Mouse (Mus musculus) adipocyte (in vitro differentiated cells): Measurements from ENCODE around the gene P4ha1.
"Not testable (repeated sequence)": the region's sequence is repeated elsewhere in the genome, so short reads cannot be mapped to it uniquely, and the experiment has no call there.

Experiments
- DNase-seq: peaks from one replicate; pipeline ENCODE4 v3.0.0-alpha.2; 2016; ENCODE audit warnings: low spot score

Gene P4ha1

DNA sequence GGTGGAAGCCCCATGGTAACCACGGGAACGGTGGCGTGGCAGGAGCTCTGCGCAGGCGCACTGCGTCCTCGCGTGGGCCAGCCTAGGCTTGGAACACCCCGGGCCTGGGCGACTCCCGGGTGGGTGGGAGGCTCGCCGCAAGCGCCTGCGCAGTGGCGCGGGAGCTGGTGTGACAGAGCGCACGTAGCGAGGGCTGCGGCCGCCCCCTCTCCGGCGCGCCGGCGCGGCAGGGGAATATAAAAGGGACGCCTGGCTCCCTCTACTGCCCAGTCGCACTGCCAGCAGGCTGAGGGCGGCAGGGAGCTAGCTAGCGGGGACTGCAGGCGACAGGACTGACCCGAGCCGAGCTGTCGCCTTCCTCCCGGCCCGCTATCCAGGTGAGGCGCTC lies at the start of gene P4ha1:
Gene P4ha1, plus strand, starts transcription at position 197 of the 388 bp plus-strand sequence.
- DNase-seq: peak; percentile 96

DNA sequence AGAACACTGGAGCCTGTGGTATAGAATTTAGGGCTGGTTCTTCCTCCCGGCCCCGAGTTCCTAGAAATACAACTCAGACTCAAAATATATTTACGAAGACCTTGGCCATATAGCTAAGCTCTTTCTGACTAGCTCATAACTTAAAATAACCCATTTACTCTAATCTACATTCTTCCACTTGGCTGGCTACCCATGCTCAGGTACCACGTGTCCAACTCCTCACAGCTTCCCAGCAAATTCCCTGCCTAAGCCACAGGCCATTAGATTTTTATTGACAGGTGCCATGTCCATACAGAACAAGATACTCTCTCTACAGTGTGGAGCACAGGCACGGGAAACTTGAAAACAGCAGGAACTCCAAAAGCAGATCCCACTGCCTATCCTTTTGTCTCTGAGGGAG lies 47.4 kb upstream of the P4ha1 start:
- DNase-seq: no peak

DNA sequence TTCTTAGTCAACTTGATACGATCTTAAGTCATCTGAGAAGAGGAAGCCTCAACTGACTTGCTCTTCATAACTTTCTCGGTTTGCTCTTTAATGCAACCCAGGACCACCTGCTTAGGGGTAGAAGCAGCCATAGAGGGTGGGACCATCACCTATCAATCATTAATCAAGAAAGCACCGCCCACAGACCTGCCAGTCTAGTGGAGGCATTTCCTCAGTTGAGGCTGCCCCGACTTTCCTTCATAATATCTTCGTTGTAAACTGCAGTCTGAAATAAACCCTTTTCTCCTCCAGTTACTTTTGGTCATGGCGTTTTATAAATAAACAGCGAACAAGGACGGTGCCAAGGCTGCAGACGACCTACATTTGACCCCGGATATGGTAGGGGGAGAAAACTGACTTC lies 46.0 kb upstream of the P4ha1 start:
- no peak for DNase-seq

DNA sequence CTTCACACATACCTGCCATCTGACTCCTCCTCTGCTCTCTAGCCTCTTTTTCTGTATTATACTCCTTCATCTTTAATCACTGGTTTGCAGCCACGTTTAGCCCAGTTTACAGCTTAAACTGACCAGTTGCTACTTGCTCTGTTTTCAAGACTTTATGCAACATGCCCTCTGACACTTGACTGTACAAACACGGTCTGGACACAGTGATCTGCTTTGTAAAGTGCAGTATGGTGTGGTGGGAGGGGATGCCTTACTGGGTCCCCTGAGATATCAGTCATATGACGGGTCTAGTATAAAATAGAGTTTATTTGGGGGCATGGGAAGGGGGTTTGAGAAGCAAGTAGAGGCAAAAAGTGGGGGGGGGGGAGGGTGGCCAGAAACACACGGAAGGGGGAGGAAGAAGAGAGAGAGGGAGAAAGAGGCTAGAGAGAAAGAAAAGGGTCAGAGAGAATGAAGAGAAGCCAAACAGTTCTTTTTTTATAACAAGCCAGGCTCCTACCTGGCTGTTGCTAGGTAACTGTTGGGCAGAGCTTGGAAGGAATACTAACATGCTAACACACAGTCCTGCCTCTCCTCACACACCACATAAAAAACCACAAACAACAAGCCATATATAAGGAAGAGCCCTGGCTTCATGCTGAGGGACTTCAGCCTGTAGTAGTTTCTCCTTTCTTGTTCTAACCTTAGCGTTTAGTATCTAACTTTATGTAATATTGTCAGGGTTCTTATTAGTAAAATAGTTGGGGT lies 45.2 kb upstream of the P4ha1 start:
- DNase-seq: peak; percentile 78

DNA sequence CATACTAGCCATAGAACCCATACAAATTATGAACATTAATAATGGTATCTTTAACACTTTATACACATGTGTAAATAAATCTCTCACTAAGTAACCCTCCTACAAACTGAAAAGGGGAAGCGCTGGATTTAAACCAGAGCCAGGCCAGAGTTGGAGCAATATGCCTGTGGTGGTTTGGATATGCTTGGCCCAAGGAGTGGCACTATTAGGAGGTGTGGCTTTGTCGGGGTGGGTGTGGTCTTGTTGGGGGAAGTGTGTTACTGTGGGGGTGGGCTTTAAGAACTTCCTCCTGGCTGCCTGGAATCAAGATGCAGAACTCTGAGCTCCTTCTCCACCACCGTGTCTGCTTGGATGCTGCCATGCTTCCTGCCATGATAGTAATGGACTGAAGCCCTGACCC lies 39.9 kb upstream of the P4ha1 start:
- no peak for DNase-seq

DNA sequence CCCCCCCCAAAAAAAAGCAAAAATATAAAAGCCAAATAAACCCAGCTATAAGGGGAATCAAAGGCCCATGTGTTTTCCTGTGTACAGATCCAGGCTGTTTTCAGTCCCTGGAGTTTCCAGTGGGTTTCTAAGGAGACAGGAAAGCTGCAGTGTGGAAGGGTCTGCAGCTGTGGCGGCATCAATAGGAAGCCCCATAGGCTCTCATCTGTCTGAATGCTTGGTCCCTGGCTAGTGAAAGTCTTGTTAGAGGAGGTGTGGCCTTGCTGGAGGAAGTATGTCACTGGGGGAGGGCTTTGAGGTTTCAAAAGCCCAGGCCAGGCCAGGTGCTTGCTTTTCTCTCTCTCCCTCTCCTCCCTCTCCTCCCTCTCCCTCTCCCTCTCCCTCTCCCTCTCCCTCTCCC lies 39.3 kb upstream of the P4ha1 start:
- no peak for DNase-seq

DNA sequence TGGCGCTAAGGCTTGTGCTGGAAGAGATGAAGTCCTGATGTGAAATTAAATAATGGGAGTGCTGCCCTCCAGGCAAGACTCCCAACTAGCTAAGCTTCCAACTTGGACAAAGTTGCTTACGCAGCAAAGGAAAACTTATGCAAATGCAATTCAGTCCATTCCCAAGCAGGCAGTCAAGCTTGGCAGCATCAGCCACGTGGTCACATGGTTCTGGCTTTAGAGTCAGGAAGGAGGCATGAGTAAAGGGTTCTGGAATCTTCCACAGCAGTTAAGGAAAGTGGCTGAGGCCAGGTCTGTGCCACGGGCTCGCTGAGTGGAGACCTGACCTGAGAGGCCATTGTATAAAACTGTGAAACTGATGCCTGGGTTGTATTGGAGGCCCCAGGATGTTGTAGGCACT lies 37.6 kb upstream of the P4ha1 start:
- DNase-seq: peak; percentile 94

DNA sequence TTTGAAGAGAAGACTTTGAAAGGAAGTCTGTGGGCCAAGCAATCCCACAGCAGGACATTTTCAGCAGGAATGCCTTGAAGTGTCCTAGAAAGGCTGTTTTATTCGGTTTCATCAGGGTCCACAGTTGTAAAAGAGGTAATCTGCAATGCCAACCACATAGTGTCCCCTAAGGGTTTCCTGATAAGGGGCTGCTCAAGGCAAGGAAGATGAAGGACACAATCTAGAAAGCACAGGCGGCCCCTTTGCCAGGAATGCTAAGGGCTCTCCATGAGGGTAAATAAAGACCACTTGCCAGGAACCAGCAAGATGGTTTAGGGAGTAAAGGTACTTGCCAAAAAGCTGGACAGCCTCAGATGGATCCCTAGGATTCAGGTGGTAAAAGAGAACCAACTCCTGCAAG lies 35.8 kb upstream of the P4ha1 start:
- DNase-seq: no peak

DNA sequence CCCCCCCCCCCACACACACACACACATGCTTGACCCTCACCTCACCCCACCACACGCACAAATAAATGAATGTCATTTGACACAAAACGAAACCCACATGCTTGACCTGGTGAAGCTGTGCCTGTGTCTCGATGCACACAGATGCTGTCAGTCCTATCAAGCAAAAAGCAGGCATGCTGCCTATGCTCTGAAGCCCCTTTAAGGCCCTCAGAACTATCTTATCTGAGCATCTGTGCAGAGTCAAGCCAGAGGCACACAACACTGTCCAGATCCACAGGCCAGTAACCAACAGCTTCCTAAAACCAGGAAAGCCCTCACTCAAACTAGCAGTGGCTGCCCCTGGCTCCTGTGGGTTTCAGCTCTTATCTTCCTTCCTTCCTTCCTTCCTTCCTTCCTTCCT lies 35.4 kb upstream of the P4ha1 start:
- DNase-seq: no peak

DNA sequence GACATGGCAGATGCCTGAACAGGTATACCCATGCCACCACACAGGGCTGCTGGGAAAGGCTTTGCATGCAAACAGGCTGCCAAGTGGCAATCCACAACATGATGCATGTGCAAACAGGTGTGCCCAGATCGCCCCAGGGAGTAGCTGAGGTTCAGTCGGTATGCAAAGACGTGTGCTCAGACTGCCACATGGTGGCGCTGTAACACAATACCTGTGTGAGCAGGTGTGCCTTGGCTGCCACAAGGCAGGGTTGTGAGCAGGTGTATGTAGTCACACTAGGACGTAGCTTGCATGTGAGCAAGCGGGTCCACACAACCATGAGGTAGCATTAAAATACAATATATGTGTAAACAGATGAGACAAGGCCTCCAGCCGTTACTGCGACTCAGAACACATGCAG lies 34.0 kb upstream of the P4ha1 start:
- DNase-seq: no peak

DNA sequence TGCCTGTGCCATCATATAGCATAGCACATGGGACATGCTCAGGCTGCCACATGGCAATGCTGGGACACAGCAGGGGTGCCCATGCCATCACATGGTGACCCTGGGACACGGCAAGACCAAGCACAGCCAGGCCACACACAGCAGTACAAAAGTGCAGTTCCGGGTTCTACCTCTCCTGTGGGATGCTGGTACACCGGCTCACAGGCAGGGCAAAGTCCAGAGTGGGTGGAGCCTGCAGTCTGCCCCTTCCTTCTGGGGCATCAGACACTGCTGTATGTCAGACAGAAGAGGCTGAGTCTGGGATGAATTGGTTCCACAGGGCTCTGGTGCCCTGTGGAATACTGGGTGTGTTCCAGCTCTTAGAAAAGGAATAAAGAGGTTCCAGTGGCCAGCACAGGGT lies 31.6 kb upstream of the P4ha1 start:
- no peak for DNase-seq

DNA sequence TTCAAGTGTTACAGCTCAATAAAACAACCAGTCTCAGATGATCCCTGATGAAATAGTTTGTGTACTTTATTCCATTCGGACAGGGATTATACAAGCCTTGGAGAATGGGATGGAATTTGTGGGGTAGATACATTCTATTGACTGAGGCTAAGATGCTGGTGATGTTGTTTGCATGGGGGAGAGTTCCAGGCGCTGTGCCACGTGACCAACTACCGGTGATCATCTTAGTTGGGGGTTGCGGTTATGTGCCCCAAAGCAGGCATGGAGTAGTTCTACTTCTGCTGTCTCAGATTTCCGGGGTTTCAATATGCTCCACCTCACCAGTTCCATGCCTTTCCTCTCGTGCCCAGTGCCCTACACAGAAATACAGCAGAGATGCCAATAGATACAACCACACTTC lies 31.0 kb upstream of the P4ha1 start:
- no peak for DNase-seq

DNA sequence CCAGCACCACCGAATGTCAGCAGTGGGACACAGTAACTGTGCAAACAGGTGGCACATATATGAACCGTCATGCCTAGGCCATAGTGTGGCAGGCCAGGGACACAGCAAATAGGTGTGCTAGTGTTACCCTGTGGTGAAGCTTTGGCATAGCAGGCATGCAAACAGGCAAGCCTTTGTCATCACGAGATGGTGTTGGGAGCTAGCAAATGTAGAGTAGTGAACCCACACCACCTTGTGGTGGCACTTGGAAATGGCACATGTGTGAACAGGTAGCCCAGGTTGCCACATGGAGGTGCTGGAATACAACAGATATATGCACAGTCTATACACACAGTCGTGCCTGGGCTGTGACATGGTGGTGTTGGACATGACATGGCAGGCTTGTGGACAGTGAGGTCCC lies 30.5 kb upstream of the P4ha1 start:
- peak; percentile 90 for DNase-seq

DNA sequence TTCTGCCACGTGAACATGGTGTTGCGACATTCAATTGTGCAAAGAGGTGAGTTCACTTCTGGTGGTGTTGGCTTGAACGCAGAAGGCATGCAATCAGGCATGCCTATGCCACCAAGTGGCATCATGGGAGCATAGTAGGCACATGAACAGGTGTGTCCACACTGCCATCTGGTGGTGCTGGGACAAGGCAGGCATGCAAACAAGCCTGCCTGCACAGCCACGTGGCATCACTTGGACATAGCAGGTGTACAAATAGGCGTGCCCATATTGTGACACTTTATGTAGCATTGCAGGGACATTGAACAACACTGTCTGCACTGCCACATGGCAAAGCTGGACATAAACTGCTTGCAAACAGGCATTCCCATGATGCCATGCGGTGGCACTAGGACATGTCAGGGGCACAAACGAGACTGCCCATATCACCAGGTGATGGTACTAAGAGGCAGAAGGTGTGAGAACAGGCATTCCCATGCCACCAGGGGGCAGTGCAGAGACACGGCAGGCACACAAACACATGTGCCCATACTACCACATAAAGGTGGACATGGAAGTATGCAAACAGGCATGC lies 27.8 kb upstream of the P4ha1 start:
- peak; percentile 72 for DNase-seq

DNA sequence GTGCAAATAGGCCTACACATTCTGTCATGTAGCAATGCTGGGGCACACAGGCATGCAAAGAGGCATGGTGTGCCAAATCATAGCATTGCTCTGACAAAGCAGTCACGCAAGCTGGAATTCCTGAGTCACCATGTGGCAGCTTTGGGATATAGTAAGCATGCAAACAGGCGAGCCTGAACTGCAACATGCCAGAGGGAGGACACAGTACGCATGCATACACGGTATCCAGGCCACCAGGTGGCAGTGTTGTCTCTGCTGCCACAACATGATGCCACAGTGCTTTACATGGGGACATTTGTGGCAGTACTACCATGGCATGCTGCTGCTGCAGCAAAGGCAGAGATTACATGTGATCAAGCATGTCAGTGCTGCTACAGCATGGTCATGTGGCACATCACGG lies 26.8 kb upstream of the P4ha1 start:
- peak; percentile 76 for DNase-seq

DNA sequence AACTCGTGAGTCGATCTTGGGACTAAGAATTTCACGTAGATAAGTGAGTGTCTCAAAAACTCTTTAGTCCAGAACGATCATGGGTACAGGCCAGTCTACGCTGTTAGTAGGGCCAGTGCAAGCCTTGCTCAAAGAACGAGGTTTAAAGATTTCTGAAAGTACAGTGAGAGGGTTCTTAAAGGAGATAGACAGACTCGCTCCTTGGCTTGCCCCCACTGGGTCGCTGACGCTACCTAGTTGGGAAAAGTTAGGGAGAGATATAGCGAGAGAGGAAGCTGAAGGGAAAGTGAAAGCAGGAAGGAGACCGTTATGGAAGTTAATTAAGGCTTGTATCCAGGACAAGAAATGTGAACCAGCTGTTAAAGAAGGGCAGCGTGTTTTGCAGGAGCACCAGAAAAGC lies 20.4 kb upstream of the P4ha1 start:
- DNase-seq: not testable (repeated sequence)

DNA sequence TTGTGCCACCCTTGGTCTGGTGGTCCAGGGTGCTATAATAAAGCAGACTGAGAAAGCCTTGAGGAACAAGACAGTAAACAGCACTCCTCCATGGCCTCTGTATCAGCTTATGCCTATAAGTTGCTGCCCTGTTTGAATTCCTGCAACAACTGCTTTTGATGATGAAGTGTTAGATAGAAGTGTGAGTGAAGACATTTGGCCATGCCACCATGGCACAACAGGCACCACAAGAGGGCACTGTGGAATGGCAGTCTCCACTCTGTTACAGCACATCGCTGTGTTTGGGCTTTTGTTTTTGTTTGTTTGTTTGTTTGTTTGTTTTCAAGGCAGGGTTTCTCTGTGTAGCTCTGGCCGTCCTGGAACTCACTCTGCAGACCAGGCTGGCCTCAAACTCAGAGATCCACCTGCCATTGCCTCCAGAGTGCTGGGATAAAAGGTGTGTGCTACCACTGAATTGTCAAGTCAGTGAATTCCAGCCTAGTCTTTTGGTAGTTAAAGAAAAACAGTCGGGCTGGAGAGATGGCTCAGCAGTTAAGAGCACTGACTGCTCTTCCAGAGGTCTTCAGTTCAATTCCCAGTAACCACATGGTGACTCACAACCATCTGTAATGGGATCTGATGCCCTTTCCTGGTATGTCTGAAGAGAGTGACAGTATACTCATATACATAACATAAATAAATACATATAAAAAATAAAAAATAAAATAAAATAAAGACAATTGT lies 13.9 kb upstream of the P4ha1 start:
- peak; percentile 60 for DNase-seq

DNA sequence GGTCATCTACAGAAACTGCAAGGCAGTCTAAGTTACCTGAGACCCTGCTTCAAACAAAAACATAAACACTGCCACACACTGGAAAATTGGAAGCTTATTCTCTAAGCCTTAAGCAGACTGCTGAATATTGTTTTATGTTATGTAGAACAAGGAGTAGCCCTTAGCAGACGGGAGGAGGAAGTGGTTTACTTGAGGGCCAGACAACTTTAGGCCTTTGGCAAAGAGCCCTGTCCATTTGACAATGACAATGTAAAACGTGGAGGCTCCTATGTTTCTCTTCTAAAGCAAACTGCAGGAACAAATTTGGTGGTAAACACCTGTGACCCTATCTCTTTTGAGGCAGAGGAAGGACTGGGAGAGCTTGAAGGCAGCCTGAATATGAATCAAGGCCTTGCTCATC lies 13.0 kb upstream of the P4ha1 start:
- DNase-seq: no peak

DNA sequence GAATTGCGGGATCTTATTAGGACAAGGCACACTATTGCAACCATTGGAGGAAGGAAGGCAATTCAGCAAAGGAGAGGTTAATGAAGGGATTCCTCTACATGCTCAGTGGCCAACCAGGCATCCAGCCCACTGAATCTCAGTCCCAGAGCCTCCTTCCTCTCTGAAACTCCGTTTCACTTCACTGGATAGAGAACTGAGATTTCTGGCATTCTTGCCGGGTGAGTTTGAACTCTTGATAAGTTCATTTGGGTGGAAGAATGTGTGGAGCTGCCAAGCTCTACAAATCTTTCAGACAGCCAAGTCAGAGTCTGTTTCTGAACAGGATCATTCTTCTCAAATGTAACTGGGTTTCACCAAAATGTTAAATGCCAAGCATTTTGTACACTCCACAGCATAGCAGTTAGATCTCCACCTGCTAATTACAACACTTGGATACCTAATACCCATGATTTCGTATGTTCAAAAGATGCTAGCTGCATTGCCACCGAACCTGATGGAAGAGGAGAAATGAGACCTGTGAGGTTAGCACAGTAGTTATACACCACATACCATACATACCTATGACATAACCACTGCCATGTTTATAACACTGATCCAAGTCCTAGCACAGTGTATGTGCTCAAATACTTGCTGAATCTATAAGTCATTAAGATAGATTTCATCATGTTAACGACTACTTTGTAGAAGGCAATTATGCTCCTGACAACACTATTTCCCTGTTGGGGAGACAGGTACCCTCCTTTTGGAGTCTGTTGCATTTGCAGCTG lies 12.2 kb upstream of the P4ha1 start:
- DNase-seq: peak; percentile 73

DNA sequence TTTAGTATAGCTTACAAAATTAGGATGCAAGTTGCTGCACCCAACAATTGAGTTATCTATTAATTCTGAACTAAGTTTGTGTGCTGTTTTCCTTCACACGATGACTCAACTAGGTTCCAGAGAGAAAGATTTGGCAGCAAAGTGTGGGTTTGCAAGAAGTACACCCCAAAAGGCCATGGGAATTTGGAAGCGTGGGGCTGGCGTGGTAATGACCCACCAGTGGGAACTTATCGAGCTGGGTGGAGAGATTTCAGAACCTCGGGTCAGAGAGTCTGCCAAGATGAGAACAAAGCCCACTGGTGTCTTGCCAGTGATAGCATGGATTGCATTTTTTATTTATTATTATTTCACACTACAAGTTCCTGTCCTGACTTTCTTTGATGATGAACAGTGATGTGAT lies 11.2 kb upstream of the P4ha1 start:
- no peak for DNase-seq

DNA sequence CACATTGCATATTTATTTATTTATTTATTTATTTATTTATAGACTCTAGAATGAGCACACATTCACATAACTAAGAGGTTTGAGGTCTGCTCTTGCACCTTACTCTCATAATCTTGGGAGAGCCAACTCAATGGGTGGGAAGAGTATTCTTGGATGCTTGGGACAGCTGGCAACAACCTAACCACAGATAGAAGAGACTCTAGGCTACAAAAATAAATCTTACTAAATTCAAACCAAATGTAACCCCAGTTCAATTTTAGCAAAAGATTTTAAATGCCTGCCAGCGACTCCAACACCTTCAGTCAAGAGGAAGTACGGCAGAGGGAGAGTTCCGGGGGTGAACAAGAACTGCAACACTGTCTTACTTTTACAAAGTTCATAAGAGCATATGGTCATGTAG lies 2.0 kb upstream of the P4ha1 start:
- no peak for DNase-seq

DNA sequence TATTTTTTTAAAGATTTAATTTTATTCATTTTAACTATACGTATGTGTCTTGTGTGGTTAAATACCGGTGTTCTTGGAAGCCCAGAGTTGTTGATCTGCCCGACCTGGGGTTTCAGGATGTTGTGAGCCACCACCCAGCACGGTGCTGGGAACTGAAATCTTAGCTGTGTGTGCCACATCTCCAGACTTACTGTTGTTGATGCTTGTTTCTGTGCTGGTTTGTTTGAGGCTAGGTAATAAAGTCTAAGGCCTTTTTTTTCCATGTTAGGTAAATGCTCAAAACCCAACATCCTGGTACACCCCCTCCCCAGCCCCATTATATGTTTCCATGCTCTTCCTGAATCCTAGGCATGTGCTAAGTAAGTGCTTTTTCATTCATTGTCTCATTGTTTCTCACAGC lies 825 bp upstream of the P4ha1 start:
- no peak for DNase-seq
